Mouse (Mus musculus) layer of hippocampus, adult 11-12 months (tissue): ENCODE data around the gene Ahsg.

Experiments used
- DNase-seq: peaks from one replicate; pipeline ENCODE4 v3.0.0; 2022; ENCODE audit warnings: low spot score

Gene Ahsg

GRCm38 (mm10) chr16:22890683-22891510, at the start of gene Ahsg:
TSS of gene Ahsg (plus strand) at chr16:22891277.
- DNase-seq: no peak

GRCm38 (mm10) chr16:22842871-22843270, 48.2 kb upstream of the Ahsg start:
- DNase-seq: no peak

DNA sequence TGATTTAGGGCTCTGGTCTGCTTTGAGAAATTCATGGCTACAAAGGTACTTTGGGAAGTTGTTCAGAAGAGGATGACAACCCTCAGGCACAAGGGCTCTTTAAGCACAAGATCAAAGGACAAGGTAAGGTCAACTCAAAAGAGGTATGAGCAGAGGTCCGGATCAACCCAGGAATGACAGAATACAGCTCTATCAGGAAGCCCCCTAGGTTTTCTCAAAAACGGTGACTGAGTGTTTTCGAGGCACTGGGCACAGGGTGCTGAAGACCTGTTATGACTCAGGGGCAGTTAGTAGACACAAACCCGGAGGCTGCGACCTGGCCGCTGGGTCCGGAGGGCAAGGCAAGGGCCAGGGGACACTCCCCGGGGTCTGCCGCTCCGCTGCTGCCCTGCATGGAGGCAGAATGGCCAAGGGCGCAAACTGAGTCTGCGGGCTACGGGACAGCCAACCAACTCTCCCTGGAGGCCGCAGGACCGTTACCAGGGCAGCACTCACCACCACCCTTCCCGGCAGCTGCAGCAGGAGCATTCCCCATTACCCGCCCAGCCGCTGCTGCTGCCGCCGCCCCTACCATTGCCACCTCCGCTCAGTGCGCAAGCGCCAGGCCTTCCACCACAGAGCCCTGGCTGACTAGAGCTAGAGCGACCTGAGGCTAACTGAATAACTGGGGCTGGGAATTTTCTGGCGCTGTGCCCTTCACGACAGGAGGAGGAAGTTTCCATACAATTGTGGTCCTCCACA, 46.8 kb upstream of the Ahsg start:
- DNase-seq: peak; percentile 79

- DNase-seq: no peak
Observed at GRCm38 (mm10) chr16:22844834-22845233, 46.2 kb upstream of the Ahsg start.

DNA sequence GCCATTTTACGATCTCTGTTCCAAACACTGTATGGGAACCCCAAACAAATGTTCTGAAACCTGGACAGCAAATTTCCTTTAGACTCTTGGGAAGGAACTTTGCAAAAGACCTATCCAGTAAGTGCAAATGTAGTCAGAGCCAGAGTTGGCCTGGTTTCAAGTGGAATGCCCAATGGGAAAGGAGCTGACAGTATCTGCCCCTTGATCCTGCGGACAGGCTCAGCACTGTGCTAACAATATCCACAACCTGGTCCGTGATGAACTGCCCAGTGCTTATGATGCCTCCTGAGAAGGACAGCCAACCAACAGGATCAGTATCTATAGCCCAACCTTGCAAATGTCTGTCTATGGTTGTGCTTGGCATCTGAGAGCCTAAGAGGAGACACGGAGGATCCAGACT, 45.6 kb upstream of the Ahsg start:
- DNase-seq: no peak

DNA sequence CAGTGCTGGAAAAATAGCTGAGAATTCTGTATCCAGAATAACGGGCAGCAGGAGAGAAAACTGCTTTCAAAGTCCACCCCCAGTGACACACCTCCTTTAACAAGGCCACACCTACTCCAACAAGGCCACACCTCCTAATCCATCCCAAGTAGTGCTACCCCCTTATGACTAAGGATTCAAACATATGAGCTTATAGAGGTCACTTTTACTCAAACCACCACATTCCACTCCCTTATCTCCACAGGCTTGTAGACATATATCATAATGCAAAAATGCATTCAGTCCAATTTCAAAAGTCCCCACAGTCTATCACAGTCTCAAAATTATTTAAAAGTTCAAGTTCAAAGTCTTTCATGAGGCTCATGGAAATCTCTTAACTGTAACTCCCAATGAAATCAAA, 43.4 kb upstream of the Ahsg start:
- no peak for DNase-seq

DNA sequence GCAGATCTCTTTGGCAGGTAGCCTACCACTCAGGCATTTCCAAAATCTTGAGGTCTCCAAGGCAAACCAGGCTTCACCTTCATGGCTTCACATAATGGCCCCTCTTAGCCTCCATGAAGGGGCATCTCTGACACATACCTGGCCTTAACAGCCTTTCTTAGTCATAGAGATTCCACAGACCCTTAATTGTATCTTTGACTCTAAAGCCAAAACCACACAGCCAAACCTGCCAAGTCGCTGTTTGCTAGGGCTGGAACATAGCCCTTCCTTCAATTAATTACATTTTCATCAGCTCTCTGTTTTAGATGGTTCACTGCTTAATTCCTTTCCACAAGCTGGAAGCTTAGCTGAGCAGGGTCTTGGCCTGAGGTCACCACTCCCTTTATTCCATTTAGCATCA, 42.7 kb upstream of the Ahsg start:
- DNase-seq: no peak

GRCm38 (mm10) chr16:22852709-22853108, 38.4 kb upstream of the Ahsg start:
- DNase-seq: no peak

DNA sequence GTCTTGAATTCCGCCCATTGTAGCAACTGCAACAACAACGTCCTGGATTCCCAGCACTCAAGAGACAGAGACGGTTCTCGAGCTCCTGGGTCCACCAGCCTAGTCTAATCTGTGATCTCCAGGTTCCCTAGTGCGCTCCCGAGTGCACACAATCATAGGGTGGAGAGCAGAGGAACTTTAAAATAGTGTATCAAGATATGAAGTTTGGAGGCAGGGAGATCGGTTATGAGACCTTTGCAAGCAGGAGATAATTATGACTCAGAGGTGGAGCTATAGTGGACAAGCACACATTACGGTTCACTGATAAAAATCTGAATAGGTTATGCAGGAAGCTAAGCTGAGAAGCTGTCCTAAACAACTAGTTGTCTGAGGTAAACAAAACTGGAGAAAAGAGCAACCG, 34.3 kb upstream of the Ahsg start:
- DNase-seq: no peak

GRCm38 (mm10) chr16:22857431-22858113, 33.5 kb upstream of the Ahsg start, which contains the start of the genes Tbccd1 and Dnajb11:
TSS of gene Tbccd1 (minus strand) at chr16:22857669.
TSS of gene Dnajb11 (plus strand) at chr16:22857845.
- DNase-seq: peak; percentile 99

- DNase-seq: no peak
Observed at GRCm38 (mm10) chr16:22872397-22872796, 18.7 kb upstream of the Ahsg start.

GRCm38 (mm10) chr16:22873369-22873768, 17.7 kb upstream of the Ahsg start:
- peak; percentile 33 for DNase-seq

- DNase-seq: peak; percentile 32
Observed at GRCm38 (mm10) chr16:22876218-22877043, 14.6 kb upstream of the Ahsg start.

DNA sequence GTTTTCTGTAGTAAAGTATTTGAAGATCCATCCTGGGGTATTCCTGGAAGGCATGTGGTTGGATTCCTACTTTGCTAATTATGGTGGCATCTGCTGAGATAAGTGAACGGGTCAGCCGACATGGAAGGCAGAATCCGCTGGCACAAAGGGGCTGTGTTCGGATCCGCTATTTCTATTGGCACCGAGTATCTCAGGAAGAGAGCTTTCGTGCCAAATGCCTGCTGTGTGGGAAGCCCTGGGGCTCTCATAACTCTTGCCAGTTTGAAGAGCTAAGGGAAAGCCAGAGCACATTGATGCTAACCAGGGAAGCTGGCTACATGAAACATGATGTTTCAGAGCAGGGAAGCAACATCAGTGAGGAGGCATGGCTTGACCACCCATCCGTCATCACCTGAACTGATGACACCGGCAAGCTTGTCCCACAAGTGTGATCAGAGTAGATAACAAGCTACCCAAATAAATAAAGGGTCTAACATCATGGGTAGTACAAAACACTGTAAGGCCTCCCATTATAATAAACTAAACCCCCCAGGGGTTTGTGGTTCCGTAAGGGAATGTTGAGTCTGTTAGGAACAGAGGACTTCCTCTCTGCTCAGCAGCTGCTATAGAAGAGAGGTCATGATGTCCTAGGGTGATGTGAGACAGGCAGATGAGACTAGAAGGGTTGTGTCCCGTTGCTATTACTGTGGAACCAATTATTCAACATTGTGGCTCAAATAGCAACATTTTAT, 13.3 kb upstream of the Ahsg start:
- peak; percentile 22 for DNase-seq

DNA sequence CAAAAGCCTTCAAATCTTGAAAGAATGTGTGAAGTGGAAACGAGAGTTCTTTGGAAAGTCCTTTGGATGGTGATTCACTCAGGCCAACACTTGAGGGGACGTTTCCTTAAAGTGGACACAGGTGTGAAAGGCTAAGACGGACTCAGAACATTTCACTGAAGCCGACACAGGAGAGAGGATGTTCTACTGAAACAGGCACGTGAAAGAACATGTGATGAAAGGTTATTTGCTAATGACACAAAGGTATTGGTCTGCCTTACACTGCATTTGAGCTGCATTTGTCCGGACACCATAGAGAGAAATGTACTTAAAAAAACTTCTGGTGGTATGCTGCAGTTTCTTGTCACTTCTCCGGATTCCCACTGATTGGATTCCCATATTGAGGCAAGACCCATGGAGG, 12.4 kb upstream of the Ahsg start:
- no peak for DNase-seq

DNA sequence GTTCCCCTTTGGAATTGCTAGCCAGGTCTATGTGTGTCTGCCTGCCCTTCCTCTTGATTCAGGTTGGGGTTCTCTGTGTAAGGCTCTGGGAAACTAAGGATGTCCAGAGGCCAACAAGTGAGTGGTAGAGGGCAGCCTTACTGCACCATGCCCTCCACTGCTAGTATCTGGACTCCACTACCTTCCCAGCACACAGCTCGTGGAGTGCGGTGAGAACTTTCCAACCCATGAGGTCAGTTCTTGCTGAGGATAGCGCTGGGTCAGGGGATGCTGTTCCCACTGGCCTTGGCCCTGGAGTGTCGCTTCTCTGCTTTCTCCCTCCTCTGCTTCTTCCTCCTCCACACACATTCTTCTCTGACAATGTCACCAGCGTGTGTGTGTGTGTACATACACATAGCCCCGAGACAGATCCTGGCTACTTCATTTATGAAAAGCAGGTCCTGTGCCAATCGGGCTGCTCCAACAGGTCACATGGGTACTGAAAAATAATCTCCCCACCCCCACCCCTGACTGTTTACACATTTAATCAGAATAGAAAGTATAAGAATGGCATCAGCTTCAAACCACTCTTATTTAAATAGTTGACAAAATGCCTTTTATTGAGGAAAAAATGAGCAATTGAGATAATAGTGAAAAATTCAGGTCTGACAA, 11.0 kb upstream of the Ahsg start:
- DNase-seq: no peak

DNA sequence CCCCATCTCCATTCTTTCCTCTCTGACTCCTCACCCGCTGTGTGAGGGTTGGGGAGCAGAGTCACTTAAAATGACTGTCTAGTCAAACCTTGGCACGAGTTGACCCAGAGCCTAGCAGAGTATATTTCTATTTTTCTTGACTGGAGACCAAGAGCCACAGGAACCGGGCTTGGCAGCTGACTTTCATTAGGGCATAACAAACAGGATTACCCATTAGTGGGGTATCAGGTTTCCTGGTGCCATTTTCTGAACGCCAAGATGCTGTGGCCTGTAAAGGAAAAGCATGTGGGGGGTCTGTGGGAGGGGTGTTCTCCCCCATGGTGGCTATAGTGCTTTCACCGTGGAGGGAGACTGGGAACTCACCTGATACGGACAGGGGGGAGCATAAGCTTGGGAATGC, 10.2 kb upstream of the Ahsg start:
- DNase-seq: no peak

DNA sequence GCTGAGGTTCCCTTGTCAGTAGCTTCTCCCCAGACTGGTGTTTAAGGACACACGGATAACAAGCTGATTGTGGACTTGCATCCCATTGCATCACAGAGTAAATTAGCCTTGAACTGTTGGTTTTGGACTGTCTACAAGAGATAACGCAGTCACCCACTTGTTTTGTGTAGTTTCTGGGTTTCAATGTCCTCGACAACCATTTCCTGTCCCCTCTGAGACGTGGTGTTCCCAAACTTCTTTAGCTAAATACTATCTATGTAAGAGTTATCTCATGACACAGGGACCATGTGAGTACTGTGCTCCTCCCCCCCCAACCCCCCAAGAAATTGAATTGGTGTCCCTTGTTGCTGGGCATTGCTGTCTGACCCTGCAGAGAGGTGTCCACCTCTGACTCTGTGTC, 9.6 kb upstream of the Ahsg start:
- no peak for DNase-seq

DNA sequence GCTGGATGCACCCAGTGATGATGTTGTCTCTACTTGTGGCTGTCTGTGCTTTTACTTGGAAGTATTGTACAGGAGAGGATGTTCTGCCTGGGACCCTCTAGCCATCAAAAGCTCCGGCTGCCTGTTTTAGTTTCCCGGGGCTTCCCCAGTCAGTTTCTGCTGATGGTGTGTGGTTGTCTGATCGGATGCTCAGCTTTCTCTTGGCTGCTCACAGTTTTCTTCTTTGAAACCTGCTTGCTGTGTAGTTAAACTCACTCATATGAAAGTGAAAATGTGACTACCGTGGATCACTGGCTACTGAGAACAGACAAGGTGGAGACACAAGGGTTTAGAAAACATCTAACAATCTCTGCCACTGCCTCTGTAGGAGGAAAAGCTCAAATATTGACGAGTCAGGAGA, 7.6 kb upstream of the Ahsg start:
- DNase-seq: no peak

DNA sequence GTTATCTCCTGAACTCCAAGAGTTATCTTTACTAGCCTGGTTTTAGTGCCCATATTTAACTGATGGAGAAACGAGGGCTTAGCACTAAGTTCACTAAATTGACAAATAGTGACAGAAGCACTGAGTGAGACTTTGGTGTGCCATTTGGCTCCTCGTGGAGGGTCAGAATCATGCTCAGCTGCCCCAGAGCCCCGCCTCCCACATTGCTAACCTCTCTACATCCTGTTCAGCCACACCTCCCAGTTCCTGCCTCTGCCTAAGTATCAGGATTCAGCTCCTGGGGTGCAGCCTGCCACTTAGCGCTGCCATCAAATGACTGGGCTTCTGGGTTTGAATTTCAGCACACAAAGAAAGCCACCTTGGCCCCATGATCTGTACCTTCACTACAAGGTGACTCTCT, 5.7 kb upstream of the Ahsg start:
- DNase-seq: no peak

GRCm38 (mm10) chr16:22886726-22887125, 4.4 kb upstream of the Ahsg start:
- DNase-seq: no peak
